Mouse (Mus musculus) G1E (cell line): ENCODE results near the gene Npc2.

Experiments
- CTCF ChIP-seq: IDR thresholded peaks from 2 replicates; pipeline ENCODE4 v1.5.1; 2012; ENCODE audit warnings: low read depth, low read length, inconsistent platforms, mixed read lengths
- GATA1 ChIP-seq: IDR thresholded peaks from 2 replicates; pipeline ENCODE4 v1.6.1; 2012; ENCODE audit warnings: borderline replicate concordance, low read length, inconsistent platforms, mixed read lengths
- GATA2 ChIP-seq: IDR thresholded peaks from 2 replicates; pipeline ENCODE4 v1.6.1; 2012; ENCODE audit warnings: low read depth, low read length, inconsistent platforms, borderline replicate concordance
- POLR2AphosphoS5 ChIP-seq: IDR thresholded peaks from 2 replicates; pipeline ENCODE4 v1.6.1; 2012; ENCODE audit warnings: low read depth, low read length, inconsistent platforms; ENCODE audit not compliant: insufficient replicate concordance
- TAL1 ChIP-seq: conservative IDR thresholded peaks from 2 replicates; pipeline ENCODE4 v1.6.1; 2012; ENCODE audit warnings: low read depth, low read length, inconsistent platforms, mixed read lengths

DNA sequence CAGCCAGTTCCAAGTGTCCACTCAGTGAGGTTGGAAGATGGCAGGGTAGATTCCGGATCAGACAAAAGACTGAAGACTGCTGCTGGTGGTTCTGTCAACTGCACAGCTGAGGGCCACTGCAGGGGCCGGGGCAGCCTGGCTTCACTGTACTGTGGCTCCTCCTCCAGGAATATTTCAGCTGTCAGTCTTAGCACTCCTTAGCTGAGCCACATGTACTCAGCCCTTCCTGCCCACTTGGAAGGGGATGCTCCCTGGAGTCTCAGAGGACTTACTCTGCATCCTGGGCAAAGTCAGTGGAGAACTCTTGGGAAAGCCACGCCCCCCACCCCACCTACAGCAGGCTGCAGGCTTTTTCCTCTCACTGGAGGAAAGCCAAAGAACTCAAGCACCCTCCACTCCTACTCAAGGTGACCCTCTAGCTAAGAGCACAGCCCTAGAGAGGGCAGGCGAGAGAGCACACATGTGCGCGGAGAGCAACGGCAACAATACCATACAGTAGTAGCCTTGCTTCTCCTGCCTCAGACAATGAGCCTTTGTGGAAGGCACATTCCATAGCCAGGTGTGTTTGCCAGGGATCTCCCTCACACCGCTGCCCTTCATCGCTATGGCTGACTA lies 32.4 kb upstream of the Npc2 start:
- TF ChIP-seq CTCF = no peak
- no peak for TF ChIP-seq GATA1
- no peak for TF ChIP-seq TAL1
- TF ChIP-seq GATA2 = no peak
- no peak for TF ChIP-seq POLR2AphosphoS5
